Mouse (Mus musculus) limb, embryonic 12.5 days (tissue): ENCODE data around the gene Ksr1. TPM values are rescaled to one million over a fixed set of nuclear protein-coding genes. Genes with fewer than 3 reads are reported as not detected.

ENCODE experiments used
- ATAC-seq: fragments of 200-750 bp; cut with Nextera tagmentation; 2 replicates; pipeline ENCODE4 v1.8.0; 2017; ENCODE audit warnings: low read depth, moderate TSS enrichment; ENCODE audit not compliant: insufficient number of reproducible peaks, insufficient read depth, low FRiP score, low TSS enrichment
- H3K27ac ChIP-seq: fragments of 300-500 bp; sonication (generic); 2 replicates; pipeline ENCODE4 v1.5.1; 2016; ENCODE audit warnings: mild to moderate bottlenecking, moderate library complexity
- H3K27me3 ChIP-seq: fragments of 300-500 bp; sonication (generic); 2 replicates; pipeline ENCODE4 v1.6.1; 2016; ENCODE audit warnings: mild to moderate bottlenecking, moderate library complexity
- H3K36me3 ChIP-seq: fragments of 300-500 bp; sonication (generic); 2 replicates; pipeline ENCODE4 v1.6.1; 2016; ENCODE audit warnings: mild to moderate bottlenecking, moderate library complexity
- H3K4me1 ChIP-seq: fragments of 300-500 bp; sonication (generic); replicated peaks from 2 replicates; pipeline ENCODE4 v1.6.1; 2016
- H3K4me2 ChIP-seq: fragments of 300-500 bp; sonication (generic); 2 replicates; pipeline ENCODE4 v1.6.1; 2016; ENCODE audit warnings: mild to moderate bottlenecking, moderate library complexity
- H3K4me3 ChIP-seq: fragments of 300-500 bp; sonication (generic); replicated peaks from 2 replicates; pipeline ENCODE4 v1.5.1; 2016; ENCODE audit warnings: mild to moderate bottlenecking
- H3K9ac ChIP-seq: fragments of 300-500 bp; sonication (generic); replicated peaks from 2 replicates; pipeline ENCODE4 v1.6.1; 2016; ENCODE audit warnings: mild to moderate bottlenecking, moderate library complexity
- H3K9me3 ChIP-seq: fragments of 300-500 bp; sonication (generic); 2 replicates; pipeline ENCODE4 v1.6.1; 2016; ENCODE audit warnings: mild to moderate bottlenecking, moderate library complexity
- WGBS: fragments of 180-500 bp; shearing (Covaris S2); methylation state at CpG from one replicate; pipeline ENCODE4 v1.1.7; 2016; 5-methylcytosine and 5-hydroxymethylcytosine counted together
- polyA plus RNA-seq: library from polyadenylated mRNA; unstranded; fragments of >200 nt; fragmentation: Nextera tagmentation; extraction: Ambion mirVana; gene quantifications from 2 replicates; pipeline ENCODE4 v1.2.1, GENCODE M21; 2016

Ksr1 gene
- polyA plus RNA-seq, 1 experiment from 2014 or later, result 4.3 TPM

GRCm38 (mm10) chr11:79092802-79093201, 53.4 kb downstream of the Ksr1 start:
- H3K36me3 ChIP-seq, result no peaks in the 10 kb centered on the region
- 73% methylated on average over 7 of the region's 7 CpGs for WGBS
- H3K4me3 ChIP-seq, result no peak overlapping the region
- H3K9ac ChIP-seq, result no peak overlapping the region
- ATAC-seq, result no peak
- no peak overlapping the region for H3K27ac ChIP-seq
- no peaks in the 10 kb centered on the region for H3K9me3 ChIP-seq
- H3K4me2 ChIP-seq, result no peak overlapping the region
- peaks cover 35% of the 10 kb centered on the region for H3K4me1 ChIP-seq
- H3K27me3 ChIP-seq, result no peaks in the 10 kb centered on the region

- 86% methylated on average over 6 of the region's 6 CpGs for WGBS
- Histone ChIP-seq H3K27ac (no peak overlapping the region), H3K4me1 (peaks cover 35% of the 10 kb centered on the region), H3K4me3 (no peak overlapping the region), H3K9me3 (no peaks in the 10 kb centered on the region), H3K4me2 (no peak overlapping the region), H3K36me3 (no peaks in the 10 kb centered on the region), H3K27me3 (no peaks in the 10 kb centered on the region), H3K9ac (no peak overlapping the region)
- ATAC-seq, result no peak
Observed at GRCm38 (mm10) chr11:79092245-79092644, 54.0 kb downstream of the Ksr1 start.

DNA sequence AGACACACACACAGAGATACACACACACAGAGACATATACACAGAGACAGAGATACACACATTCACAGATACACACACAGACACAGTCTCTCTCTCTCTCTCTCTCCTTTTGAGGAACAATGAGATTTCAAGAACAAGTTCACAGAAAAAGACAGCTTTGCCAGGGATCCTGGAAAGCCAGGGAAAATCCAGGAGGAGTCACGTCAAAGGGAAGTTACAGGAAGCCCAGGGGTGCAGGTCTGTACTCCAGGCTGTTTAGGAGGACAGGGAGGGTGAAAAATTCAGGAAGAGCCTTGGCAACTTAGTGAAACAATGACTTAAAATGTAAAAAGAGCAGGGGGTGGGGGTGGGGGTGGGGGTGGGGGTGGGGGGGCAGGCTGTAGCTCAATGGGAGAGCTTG, 56.5 kb downstream of the Ksr1 start:
- Histone ChIP-seq H3K9me3 (no peaks in the 10 kb centered on the region), H3K4me1 (peaks cover 16% of the 10 kb centered on the region), H3K36me3 (no peaks in the 10 kb centered on the region), H3K27me3 (no peaks in the 10 kb centered on the region), H3K4me3 (no peak overlapping the region), H3K4me2 (no peak overlapping the region), H3K27ac (no peak overlapping the region), H3K9ac (no peak overlapping the region)
- 70% methylated on average over 1 of the region's 1 CpGs for WGBS
- no peak for ATAC-seq

- WGBS, result 68% methylated on average over 5 of the region's 5 CpGs
- Histone ChIP-seq H3K9ac (no peak overlapping the region; the same call in 1 of the 2 replicates), H3K27me3 (no peaks in the 10 kb centered on the region), H3K36me3 (no peaks in the 10 kb centered on the region; the same call in 1 of the 2 replicates), H3K4me3 (no peak overlapping the region), H3K4me2 (no peak overlapping the region), H3K9me3 (no peaks in the 10 kb centered on the region), H3K4me1 (peaks cover 9% of the 10 kb centered on the region; the same call in 1 of the 2 replicates), H3K27ac (no peak overlapping the region)
- no peak for ATAC-seq
Observed at GRCm38 (mm10) chr11:79089027-79089426, 57.2 kb downstream of the Ksr1 start.

- 81% methylated on average over 9 of the region's 9 CpGs for WGBS
- ATAC-seq, result no peak
- H3K4me1 ChIP-seq, result peaks cover 14% of the 10 kb centered on the region
- H3K36me3 ChIP-seq, result no peaks in the 10 kb centered on the region; the same call in 1 of the 2 replicates
- H3K27me3 ChIP-seq, result no peaks in the 10 kb centered on the region
- no peak overlapping the region for H3K4me2 ChIP-seq
- no peak overlapping the region for H3K4me3 ChIP-seq
- no peak overlapping the region for H3K9ac ChIP-seq
- no peaks in the 10 kb centered on the region for H3K9me3 ChIP-seq
- no peak overlapping the region for H3K27ac ChIP-seq
Observed at GRCm38 (mm10) chr11:79088325-79088724, 57.9 kb downstream of the Ksr1 start.

DNA sequence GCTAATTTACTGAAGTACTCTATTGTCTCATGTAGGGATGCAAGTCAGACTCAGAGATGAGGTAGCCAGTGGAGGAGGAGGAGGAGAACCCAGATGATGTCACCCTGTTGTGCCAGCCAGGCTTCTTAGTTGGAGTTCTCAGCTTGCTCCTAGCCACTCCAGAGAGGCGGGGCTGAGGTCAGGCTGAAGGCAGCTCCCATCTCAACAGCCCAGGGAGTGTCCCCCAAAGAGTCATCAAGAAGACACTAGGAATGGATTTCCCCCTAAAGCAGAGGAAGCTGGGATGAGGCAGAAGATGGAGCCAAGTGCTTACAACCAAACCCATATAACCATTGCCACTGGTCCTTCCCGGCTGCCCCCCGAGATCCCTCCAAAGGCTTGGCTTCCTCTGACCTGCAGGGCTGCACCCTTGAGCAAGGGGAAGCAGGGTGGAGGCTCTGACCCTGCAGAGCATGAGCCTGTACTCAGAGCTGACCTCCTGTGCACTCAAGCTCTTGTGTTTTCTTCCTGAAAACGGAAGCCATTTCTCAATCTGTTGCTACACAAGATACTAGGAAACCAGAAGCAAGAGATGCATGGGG, 58.4 kb downstream of the Ksr1 start:
- Histone ChIP-seq H3K27me3 (no peaks in the 10 kb centered on the region), H3K4me2 (no peak overlapping the region), H3K4me1 (peaks cover 19% of the 10 kb centered on the region), H3K4me3 (no peak overlapping the region), H3K36me3 (no peaks in the 10 kb centered on the region; the same call in 1 of the 2 replicates), H3K9me3 (no peaks in the 10 kb centered on the region), H3K27ac (no peak overlapping the region), H3K9ac (no peak overlapping the region)
- ATAC-seq, result no peak
- WGBS, result 78% methylated on average over 4 of the region's 4 CpGs

DNA sequence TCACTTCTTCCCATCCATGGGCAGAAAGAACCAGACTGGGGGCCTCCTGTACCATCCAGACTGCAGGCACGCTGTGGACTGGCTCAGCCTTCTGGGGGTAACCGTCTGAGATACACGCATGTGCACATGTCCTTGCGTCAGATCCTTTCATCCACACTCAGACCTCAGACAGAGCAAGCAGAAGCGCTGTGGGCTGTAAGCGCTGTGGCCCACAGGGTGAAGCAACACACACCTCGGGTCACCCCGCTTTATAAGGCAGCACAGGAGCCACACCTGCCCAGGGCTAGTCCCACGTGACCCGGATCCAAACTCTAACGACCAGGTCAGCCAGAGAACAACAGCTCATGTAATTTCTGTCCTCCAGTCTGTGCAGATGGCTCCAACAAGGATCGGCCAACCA, 59.4 kb downstream of the Ksr1 start:
- 81% methylated on average over 12 of the region's 12 CpGs for WGBS

DNA sequence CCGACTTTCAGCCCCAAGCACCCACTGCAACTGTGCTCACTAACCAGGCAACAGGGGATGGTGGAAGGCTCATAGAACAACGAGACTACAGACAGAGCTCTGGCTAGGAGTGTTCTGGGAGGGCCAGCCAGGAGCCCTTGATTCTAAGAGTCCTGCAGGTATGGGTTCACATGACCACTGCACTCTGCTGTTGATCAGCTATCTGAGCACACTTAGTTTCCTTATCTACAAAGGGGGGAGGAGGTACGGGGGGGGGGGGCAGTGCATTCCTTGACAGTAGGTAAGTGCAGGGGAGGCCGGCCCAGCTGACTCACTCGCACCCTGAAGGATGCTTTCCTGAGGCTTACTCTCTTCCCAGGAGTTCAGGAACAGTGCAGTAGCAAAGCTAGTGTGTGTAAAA, 61.1 kb downstream of the Ksr1 start:
- no peaks in the 10 kb centered on the region for H3K27me3 ChIP-seq
- peaks cover 29% of the 10 kb centered on the region for H3K4me1 ChIP-seq
- H3K36me3 ChIP-seq, result no peaks in the 10 kb centered on the region; the same call in 1 of the 2 replicates
- no peak for ATAC-seq
- WGBS, result 64% methylated on average over 5 of the region's 5 CpGs
- H3K4me2 ChIP-seq, result no peak overlapping the region
- no peak overlapping the region for H3K9ac ChIP-seq
- no peaks in the 10 kb centered on the region for H3K9me3 ChIP-seq
- no peak overlapping the region for H3K27ac ChIP-seq
- H3K4me3 ChIP-seq, result no peak overlapping the region

More for the DNA sequence above, 59.4 kb downstream of the Ksr1 start:
- Histone ChIP-seq H3K36me3 (no peaks in the 10 kb centered on the region; the same call in 1 of the 2 replicates), H3K4me2 (no peak overlapping the region), H3K4me1 (peaks cover 20% of the 10 kb centered on the region), H3K27me3 (no peaks in the 10 kb centered on the region), H3K9me3 (no peaks in the 10 kb centered on the region), H3K27ac (no peak overlapping the region), H3K9ac (0 out of 2 replicates have a peak overlapping the region, but pooled peaks have one; percentile 8), H3K4me3 (no peak overlapping the region)
- no peak for ATAC-seq

- Histone ChIP-seq H3K36me3 (no peaks in the 10 kb centered on the region; the same call in 1 of the 2 replicates), H3K9ac (no peak overlapping the region), H3K4me1 (peaks cover 20% of the 10 kb centered on the region), H3K27ac (peak overlapping the region; percentile 29; the same call in 1 of the 2 replicates), H3K4me2 (no peak overlapping the region), H3K4me3 (no peak overlapping the region), H3K27me3 (no peaks in the 10 kb centered on the region), H3K9me3 (no peaks in the 10 kb centered on the region)
- WGBS, result 69% methylated on average over 11 of the region's 11 CpGs
- no peak for ATAC-seq
Observed at GRCm38 (mm10) chr11:79083018-79083441, 63.2 kb downstream of the Ksr1 start.

DNA sequence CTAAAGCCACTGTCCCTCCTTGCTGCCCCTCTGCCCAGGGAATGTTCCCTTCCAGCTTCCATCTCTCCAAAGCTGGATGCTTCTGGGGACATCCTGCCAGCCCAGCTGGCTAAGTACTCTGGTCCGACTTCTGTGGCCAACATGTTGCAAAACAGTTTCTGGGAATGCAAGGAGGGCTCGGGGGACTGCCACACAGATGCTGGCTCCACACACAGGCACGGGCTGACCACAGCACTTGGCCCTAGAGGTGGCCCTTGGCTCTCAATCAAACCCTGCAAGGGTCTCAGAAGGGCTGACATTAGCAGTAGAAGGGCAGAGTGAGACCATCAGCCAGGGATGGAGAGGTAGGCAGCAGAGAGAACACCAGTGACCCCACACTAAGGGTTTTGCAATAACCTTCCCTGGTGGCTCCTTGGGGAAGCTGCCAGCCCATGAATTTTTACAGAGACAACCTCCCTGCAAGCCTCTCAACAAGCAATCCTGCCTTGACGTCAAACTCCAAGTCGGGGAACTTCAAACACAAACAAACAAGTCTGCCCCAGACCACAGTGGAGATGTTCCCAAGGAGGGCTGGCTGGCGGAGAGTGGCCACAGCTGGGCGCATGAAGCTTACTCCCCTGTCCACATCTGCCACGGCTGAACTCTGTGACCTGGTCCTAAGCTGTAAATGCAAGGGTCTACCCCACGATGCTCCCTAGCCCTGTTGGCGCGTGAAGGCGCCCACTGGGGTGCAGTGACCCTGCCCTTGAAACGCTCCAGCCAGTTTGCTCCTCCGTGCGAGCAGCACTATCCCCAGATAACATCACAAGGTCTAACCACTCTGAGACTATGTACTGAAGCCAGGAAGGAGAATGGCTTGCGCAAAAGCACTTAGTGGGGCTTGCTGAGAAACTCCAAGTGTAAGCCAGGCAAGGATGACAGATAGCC, 65.0 kb downstream of the Ksr1 start:
- H3K9me3 ChIP-seq, result no peaks in the 10 kb centered on the region
- H3K27me3 ChIP-seq, result no peaks in the 10 kb centered on the region
- no peak for ATAC-seq
- H3K4me1 ChIP-seq, result peaks cover 29% of the 10 kb centered on the region
- H3K36me3 ChIP-seq, result no peaks in the 10 kb centered on the region; the same call in 1 of the 2 replicates
- no peak overlapping the region for H3K9ac ChIP-seq
- H3K4me2 ChIP-seq, result no peak overlapping the region
- H3K27ac ChIP-seq, result no peak overlapping the region
- no peak overlapping the region for H3K4me3 ChIP-seq
- WGBS, result 58% methylated on average over 16 of the region's 16 CpGs

GRCm38 (mm10) chr11:79080081-79080480, 66.1 kb downstream of the Ksr1 start:
- no peak overlapping the region for H3K4me3 ChIP-seq
- no peak for ATAC-seq

More at GRCm38 (mm10) chr11:79080081-79080480, 66.1 kb downstream of the Ksr1 start:
- no peaks in the 10 kb centered on the region for H3K27me3 ChIP-seq
- no peak overlapping the region for H3K9ac ChIP-seq
- H3K36me3 ChIP-seq, result no peaks in the 10 kb centered on the region; the same call in 1 of the 2 replicates
- 83% methylated on average over 6 of the region's 6 CpGs for WGBS
- H3K4me1 ChIP-seq, result peaks cover 38% of the 10 kb centered on the region
- H3K4me2 ChIP-seq, result no peak overlapping the region
- no peaks in the 10 kb centered on the region for H3K9me3 ChIP-seq
- H3K27ac ChIP-seq, result no peak overlapping the region
